Mouse (Mus musculus) C2C12 (cell line): ENCODE measurements at regions not wholly inside any gene's neighbourhood (a gene's known extent, or its start where the extent isn't known, plus 50 kb on each side); places are given as distances from the start of the nearest gene placed in this dataset.

ENCODE experiments used
- CTCF ChIP-seq: IDR thresholded peaks from one replicate; pipeline ENCODE4 v1.5.1; 2011; ENCODE audit not compliant: control insufficient read depth, insufficient read depth, insufficient read length
- MAX ChIP-seq: IDR thresholded peaks from one replicate; pipeline ENCODE4 v1.6.1; 2011; ENCODE audit warnings: mild to moderate bottlenecking, control low read depth
- MYOG ChIP-seq: IDR thresholded peaks from one replicate; pipeline ENCODE4 v1.6.1; 2011; ENCODE audit not compliant: control insufficient read depth, insufficient read length; ENCODE audit errors: extremely low read depth
- USF1 ChIP-seq: IDR thresholded peaks from one replicate; pipeline ENCODE4 v1.6.1; 2011; ENCODE audit warnings: low read depth, mild to moderate bottlenecking, control low read depth, moderate library complexity

- TF ChIP-seq CTCF (no peak), MYOG (no peak), USF1 (no peak), MAX (no peak)
Measured at GRCm38 (mm10) chr16:29956904-29957303, 107.3 kb upstream of the Hes1 start.
